Mouse (Mus musculus) forelimb bud, embryonic 11.5 days (tissue): ENCODE measurements around the gene Umodl1.

ENCODE experiments used
- DNase-seq: peaks from one replicate; pipeline ENCODE4 v3.0.0-alpha.2; 2012; ENCODE audit warnings: low read depth, low spot score

The Umodl1 gene

GRCm38 (mm10) chr17:31037331-31037730 is 82.9 kb downstream of the Umodl1 start:
- DNase-seq: no peak

DNA sequence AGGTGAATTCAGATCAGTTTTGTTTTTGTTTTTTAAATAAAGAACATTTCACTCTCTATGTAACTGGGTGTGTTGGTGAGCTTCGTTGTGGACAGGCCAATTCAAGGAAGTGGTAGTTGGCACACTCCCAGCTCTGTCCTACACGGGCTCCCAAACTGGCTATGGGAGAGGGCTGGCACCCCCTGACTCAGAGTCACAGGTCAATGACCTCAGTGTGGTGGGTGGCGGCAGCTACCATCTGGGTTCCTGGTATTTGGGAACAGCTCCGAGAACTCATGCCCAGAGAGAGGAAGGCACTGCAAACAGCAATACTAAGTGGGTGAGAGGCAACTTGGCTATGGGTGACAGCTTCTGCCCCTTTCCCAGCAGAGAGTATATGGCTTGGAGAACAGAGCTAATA is 83.9 kb downstream of the Umodl1 start:
- DNase-seq: no peak

DNA sequence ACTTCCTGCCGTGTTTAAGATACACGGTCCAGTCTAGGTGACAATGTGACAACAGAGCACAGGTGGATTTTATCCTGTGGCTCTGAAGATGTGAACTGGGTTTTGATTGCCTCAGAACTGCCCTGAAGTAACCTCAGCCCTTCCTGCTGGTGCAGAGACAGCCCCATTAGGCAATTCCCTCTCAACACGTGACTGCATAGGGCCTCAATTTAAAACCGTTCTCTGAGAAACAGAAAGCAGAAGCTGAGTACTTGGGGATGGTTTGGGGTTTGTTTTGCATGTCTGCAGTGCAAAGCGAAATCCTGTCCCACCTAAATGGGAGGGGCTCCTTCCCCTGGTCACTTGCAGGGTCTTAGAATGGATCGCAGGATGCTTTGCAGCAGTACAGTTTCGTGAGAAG is 85.2 kb downstream of the Umodl1 start:
- DNase-seq: no peak

DNA sequence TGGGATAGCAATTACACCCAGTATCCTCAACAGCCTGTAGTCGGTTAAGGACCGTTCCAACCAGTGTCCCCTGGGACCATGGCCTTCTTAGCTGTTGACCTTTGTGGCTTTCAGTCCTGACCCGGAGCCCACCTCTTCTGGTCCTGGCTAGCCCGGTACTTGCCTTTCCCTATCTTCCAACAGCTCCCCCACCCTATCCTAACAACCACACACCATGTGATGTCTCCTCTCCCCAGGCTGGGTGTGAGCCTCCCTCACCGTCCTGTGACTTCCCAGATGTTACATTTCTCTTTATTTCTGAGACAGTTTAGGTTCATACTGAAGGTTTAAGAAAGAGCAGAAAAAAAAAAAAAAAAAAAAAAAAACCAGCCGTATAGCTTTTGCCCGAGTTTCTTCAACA is 86.0 kb downstream of the Umodl1 start:
- DNase-seq: no peak

DNA sequence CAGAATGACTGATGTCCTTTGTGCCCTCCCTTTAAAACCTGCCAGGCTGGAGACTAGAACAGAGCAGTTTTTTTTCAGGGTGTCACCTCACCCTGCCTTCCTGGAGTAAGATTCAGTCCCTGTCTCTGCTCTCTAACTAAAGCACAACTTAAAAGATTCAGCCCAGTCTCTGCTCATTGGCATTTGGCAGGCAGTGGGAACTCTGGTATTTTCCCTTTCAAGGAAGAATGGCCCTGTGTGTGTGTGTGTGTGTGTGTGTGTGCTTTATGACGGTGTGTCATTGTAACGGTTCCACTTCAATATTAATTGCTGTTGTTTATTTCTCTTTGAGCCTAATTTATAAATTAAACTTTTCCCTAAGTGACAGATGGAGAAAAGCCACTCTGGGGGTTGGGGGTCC is 88.3 kb downstream of the Umodl1 start:
- no peak for DNase-seq

DNA sequence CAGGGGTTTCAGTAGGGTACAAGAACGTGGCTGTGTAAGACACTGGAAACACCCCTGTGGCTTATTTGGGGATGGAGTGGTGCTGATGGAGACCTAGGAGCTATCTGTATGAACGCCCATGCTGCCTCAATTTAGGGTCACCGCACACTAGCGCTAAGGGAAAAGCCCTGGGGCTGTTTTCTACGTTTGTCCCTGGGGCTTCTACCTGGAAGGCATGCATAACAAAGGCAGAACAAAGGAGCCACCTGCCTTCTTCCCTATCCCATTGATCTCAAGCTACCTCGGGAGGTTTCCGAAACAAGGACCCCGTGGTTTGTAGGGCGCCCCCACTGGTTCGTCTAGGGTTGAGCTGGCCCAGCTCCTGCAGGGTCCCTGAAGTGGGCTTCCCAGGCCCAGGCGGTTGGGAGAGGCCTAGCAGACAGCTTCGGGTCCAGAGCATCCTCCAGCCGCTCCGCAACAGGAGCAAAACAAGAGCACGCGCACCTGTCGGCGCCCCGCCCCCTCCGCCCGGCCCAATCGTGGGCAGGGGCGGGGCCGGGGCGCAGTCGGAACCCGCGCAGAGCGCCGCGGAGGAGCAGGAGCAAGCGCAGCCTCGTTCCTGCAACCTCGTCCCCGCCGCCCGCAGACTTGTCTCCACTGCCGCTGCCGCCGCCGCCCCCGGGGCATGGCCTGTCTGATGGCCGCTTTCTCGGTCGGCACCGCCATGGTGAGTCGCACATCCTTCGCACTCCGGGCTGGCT is 102.9 kb downstream of the Umodl1 start, which contains the start of gene Abcg1:
Gene Abcg1 (plus strand): TSS at position 525 of the 740 bp plus-strand sequence.
- DNase-seq: peak; percentile 46

- DNase-seq: no peak
Measured at GRCm38 (mm10) chr17:31057891-31058744, 103.7 kb downstream of the Umodl1 start.

GRCm38 (mm10) chr17:31058745-31059085 is 104.3 kb downstream of the Umodl1 start:
- peak; percentile 58 for DNase-seq

DNA sequence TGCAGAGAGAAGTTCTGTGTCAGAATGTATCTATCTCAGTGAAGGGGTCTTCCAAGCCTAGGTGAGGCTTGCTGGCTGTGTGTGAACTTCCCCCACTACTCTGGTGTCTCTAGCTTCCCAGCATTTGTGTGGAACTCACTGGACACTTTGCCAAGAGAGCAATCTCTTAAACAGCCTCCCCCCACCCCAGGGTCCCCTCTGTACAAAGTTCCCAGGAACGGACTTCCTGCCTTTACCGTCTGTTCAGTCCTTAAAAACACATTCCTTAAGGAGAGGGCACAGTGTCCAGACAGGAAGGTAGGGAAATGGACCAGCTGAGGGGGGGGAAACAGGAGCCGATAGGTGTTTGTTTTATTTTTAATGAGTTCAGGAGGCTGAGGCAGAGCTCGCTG is 105.8 kb downstream of the Umodl1 start:
- no peak for DNase-seq
